Mouse (Mus musculus) thymus, adult 2 months (tissue): ENCODE results near the gene Mia2.

Experiments
- CTCF ChIP-seq: fragments of 200-500 bp; IDR thresholded peaks from 2 replicates; pipeline ENCODE4 v1.5.1; 2012; ENCODE audit warnings: mild to moderate bottlenecking, control low read depth, low read length, moderate library complexity, borderline replicate concordance; ENCODE audit not compliant: control insufficient read depth, poor library complexity, insufficient read depth; ENCODE audit errors: extremely low read depth
- POLR2A ChIP-seq: fragments of 200-500 bp; IDR thresholded peaks from 2 replicates; pipeline ENCODE4 v1.6.1; 2012; ENCODE audit warnings: mild to moderate bottlenecking, low read length, control low read depth, moderate library complexity; ENCODE audit not compliant: control insufficient read depth, poor library complexity, insufficient read depth; ENCODE audit errors: extremely low read depth

DNA sequence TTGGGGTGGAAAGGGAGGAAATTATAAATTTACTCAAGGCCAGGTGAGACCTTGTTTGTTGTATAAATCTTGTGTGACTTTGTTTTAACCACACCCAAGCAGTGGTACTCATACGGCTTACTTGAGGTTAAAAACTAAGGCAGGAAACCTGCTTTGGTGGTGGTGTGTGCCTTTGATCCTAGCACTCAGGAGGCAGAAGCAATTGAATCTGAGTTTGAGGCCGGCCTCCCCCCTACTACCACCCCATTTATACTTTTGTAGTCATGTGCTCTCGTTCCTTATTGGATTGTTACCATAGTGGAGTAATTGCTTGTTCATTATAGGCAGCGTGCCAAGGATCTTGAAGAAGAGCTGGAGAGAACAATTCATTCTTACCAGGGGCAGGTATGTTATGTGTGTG, 74.3 kb downstream of the Mia2 start:
- TF ChIP-seq POLR2A, result no peak
- no peak for TF ChIP-seq CTCF
